Mouse (Mus musculus): ENCODE data around the gene Gm973. TPM values are rescaled to one million over a fixed set of nuclear protein-coding genes. Genes with fewer than 3 reads are reported as not detected.

The Gm973 gene
- total and polyA plus RNA-seq, 3 experiments: 2.3 to 14.9 (median 7.6) TPM

DNA sequence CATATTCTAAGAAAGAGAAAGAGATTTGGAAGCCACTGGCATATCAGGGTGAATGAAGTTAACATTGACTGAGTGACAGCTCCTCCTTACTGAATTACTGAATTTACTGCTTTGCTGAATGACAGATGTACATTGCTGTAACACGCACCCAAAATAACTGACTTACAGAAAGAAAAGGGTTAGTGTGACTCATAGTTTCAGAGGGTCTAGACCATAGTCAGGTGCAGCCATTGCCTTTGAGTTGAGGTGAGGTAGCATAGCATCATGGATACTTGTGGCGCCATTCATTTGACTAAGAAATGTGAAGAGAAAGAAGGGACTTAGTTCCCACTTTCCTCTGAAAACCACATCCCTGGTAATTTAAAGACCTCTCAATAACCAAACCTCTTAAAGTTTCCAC is 157.6 kb downstream of the Gm973 start:
- Histone ChIP-seq H3K27me3 (replicated peaks) (no peaks in the 10 kb centered on the region), H3K4me3 (replicated peaks in 1 of 3; ENCODE audit: low read depth in 2 of 3, low read length in 2 of 3, poor library complexity in 1 of 3) (no peak overlapping the region), H3K9ac (ENCODE audit: insufficient read depth, low read depth) (no peak overlapping the region), H3K4me2 (ENCODE audit: insufficient read depth, low read depth, poor library complexity, severe bottlenecking) (no peak overlapping the region), H3K79me2 (replicated peaks; ENCODE audit: control insufficient read depth, extremely low read depth, insufficient read depth, poor library complexity, severe bottlenecking) (peaks cover 35% of the 10 kb centered on the region), H3K4me1 (ENCODE audit: control insufficient read depth in 1 of 2, insufficient read depth in 2 of 2) (peaks cover 3 to 20% of the 10 kb centered on the region in 2 experiments; a peak in 3 of 4 replicates), H3K9me3 (replicated peaks; ENCODE audit: low read length) (no peaks in the 10 kb centered on the region), H3K36me3 (replicated peaks in 1 of 2; ENCODE audit: control insufficient read depth in 1 of 2, insufficient read depth in 1 of 2, low read length in 1 of 2) (peaks cover 0 to 21% of the 10 kb centered on the region in 2 experiments), H3K27ac (ENCODE audit: insufficient read depth, low read depth) (no peak overlapping the region)
- in situ Hi-C loops (cut with MboI; ENCODE audit: low pct_ligation_motif_present, low pct_unique_long_range_greater_than_20kb, low sequenced_read_pairs): no loop called here
- peak; percentile 62 for DNase-seq (ENCODE audit: extremely low read depth)
- dilution Hi-C loops (cut with MboI; ENCODE audit: extremely low pct_ligation_motif_present, extremely low pct_unique_long_range_greater_than_20kb, low sequenced_read_pairs): no loop called here
- TF ChIP-seq JUN (IDR thresholded peaks at IDR 0.05; ENCODE audit: insufficient read depth, low read depth, low read length): peak; percentile 43; the same call in 1 of the 2 replicates
- 0 out of 2 replicates have a peak, but pooled peaks have one; percentile 7 for TF ChIP-seq MAFK (IDR thresholded peaks at IDR 0.05; ENCODE audit: insufficient replicate concordance, low read length)
- peak; percentile 58 for TF ChIP-seq ETS1 (conservative IDR thresholded peaks at IDR 0.05; ENCODE audit: low read depth, low read length)
- TF ChIP-seq KAT2A (IDR thresholded peaks at IDR 0.05; ENCODE audit: insufficient replicate concordance, low read length): no peak
- peak; percentile 75 for TF ChIP-seq BHLHE40 (IDR thresholded peaks at IDR 0.05; ENCODE audit: low read depth, low read length)
- TF ChIP-seq IRF4 (IDR thresholded peaks at IDR 0.05; ENCODE audit: low read depth, low read length): no peak
- peak; percentile 45 for TF ChIP-seq TCF12 (IDR thresholded peaks at IDR 0.05; ENCODE audit: low read depth, low read length)
- TF ChIP-seq MYC (IDR thresholded peaks at IDR 0.05; ENCODE audit: low read depth, low read length): peak; percentile 43; the same call in 1 of the 2 replicates
- TF ChIP-seq ZC3H11A (IDR thresholded peaks at IDR 0.05; ENCODE audit: low read depth, low read length): no peak
- TF ChIP-seq EP300 (IDR thresholded peaks at IDR 0.05; ENCODE audit: low read length): peak; percentile 70
- peak; percentile 78 for TF ChIP-seq MEF2A (IDR thresholded peaks at IDR 0.05; ENCODE audit: borderline replicate concordance, low read depth, low read length)
- TF ChIP-seq MAX (IDR thresholded peaks at IDR 0.05; ENCODE audit: low read length): 0 out of 2 replicates have a peak, but pooled peaks have one; percentile 26

DNA sequence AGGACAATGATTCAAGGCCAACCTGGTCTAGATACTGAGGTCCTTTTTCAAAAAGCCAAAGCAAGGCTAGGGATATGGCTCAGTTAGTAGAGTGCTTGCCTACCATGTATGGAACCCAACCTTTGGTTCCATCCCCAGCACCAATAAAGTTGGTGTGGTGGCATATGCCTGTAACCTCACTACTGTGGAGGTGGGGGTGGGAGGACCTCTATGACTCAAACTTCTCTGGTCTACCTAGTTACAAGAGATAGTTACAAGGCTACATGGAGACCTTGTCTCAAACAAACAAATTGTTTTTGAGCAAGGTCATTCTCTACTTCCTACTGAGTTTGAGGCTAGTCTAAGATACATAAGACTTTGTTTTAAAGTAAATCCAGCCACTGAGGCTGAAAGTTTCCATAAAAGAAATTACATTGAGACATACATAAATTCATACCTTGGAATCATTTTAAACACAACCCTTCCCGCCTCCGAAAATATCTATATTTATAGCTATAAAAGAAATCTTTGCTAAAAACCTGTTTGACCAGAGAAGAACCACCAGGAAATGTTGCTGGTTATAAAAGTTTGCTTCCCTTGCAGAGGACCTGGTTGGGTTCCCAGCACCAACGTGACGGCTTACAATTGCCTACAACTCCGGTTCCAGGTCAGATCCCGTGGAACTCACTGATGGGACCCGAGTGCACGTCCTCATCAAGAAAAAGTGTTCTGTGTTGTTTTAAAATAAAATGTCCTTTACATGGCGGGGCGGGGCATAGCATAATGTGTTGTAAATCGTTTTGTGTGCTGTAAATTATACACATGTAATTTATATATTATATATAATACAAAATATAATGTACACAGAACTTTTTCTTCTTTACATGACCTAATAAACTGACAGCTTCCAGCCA is 168.1 kb downstream of the Gm973 start:
- no peak for TF ChIP-seq PAX5 (IDR thresholded peaks at IDR 0.05; ENCODE audit: low read length)
- no peak for TF ChIP-seq ZKSCAN1 (IDR thresholded peaks at IDR 0.05; ENCODE audit: borderline replicate concordance, low read depth, low read length)
- no peak for TF ChIP-seq USF2 (conservative IDR thresholded peaks at IDR 0.05; ENCODE audit: low read depth, low read length)
- no peak for TF ChIP-seq RAD21 (IDR thresholded peaks at IDR 0.05; ENCODE audit: low read depth, low read length)
- no peak for TF ChIP-seq NELFE (IDR thresholded peaks at IDR 0.05; ENCODE audit: low read depth, low read length)
- no peak for TF ChIP-seq UBTF (IDR thresholded peaks at IDR 0.05; ENCODE audit: low read depth, low read length)
- Histone ChIP-seq H3K79me2 (replicated peaks; ENCODE audit: control insufficient read depth, extremely low read depth, insufficient read depth, poor library complexity, severe bottlenecking) (peaks cover 38% of the 10 kb centered on the region), H3K27me3 (replicated peaks) (no peaks in the 10 kb centered on the region), H3K4me3 (replicated peaks in 1 of 3; ENCODE audit: low read depth in 2 of 3, low read length in 2 of 3, poor library complexity in 1 of 3) (peak overlapping the region; percentile 36 to 44 (median 42)), H3K9ac (ENCODE audit: insufficient read depth, low read depth) (peak overlapping the region; percentile 91), H3K27ac (ENCODE audit: insufficient read depth, low read depth) (peak overlapping the region; percentile 41; the same call in 1 of the 2 replicates), H3K36me3 (replicated peaks in 1 of 2; ENCODE audit: control insufficient read depth in 1 of 2, insufficient read depth in 1 of 2, low read length in 1 of 2) (peaks cover 3 to 15% of the 10 kb centered on the region in 2 experiments), H3K9me3 (replicated peaks; ENCODE audit: low read length) (no peaks in the 10 kb centered on the region), H3K4me2 (ENCODE audit: insufficient read depth, low read depth, poor library complexity, severe bottlenecking) (peak overlapping the region; percentile 62; the same call in 1 of the 2 replicates), H3K4me1 (ENCODE audit: control insufficient read depth in 1 of 2, insufficient read depth in 2 of 2) (peaks cover 3 to 16% of the 10 kb centered on the region in 2 experiments; a peak in 3 of 4 replicates)
- dilution Hi-C loops (cut with MboI; ENCODE audit: extremely low pct_ligation_motif_present, extremely low pct_unique_long_range_greater_than_20kb, low sequenced_read_pairs): no loop called here
- in situ Hi-C loops (cut with MboI; ENCODE audit: low pct_ligation_motif_present, low pct_unique_long_range_greater_than_20kb, low sequenced_read_pairs): no loop called here
- DNase-seq (ENCODE audit: extremely low read depth): no peak

All from CH12.LX (cell line).